Mouse (Mus musculus): ENCODE measurements around the gene Tlr3. TPM values are rescaled to one million over a fixed set of nuclear protein-coding genes. Genes with fewer than 3 reads are reported as not detected.

Tlr3 gene
- polyA plus RNA-seq (2017; shearing (Covaris generic)): 0.19 TPM

DNA sequence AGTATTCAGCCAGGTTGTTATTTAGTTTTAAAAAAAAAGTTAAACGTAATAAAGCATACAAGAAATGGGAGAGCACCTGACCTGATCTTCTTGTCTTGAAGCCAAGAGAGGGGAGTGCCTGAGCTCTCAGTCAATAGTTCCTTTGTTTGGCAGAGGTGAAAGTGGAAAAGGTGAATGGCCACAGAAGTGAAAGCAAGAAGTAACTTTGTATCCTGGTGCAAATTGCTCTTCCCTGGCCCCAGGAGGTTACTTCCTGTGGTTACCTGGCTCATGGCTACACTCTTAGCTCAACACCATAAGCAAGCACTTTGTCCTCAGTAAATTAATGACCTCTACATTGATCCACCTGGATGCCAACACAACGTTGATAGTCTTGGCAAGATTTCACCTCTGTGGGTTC is at the start of gene Tlr3:
Gene Tlr3 (minus strand): TSS at position 199 of the 400 bp plus-strand sequence.

DNA sequence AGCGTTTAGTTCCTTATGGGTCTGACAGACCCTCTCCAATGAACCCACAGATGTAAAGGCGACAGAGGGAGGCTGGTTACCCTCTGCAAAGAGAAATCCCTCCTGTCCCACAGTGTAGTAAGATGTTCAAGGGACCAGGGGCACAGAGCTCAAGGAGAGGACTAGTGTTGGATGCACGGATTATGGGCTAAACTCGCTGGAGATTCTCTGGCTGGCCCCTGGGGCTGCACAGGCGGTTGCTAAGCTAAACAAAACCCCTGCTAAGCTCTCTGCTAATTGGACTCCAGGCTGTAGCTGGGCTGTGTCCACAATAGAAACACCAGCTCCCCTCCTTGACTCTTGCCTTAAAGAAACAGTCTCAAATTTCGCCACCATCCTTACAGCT is 28.9 kb downstream of the Tlr3 start, which contains the start of gene Fam149a:
Gene Fam149a (minus strand): TSS at position 329 of the 385 bp plus-strand sequence.

Other genes starting within 250 kb of the Tlr3 start
- gene F11, start 149.0 kb downstream of the Tlr3 start, polyA plus RNA-seq (2017; shearing (Covaris generic)): not detected
- 0.16 TPM for gene Klkb1, start 116.2 kb downstream of the Tlr3 start, polyA plus RNA-seq (2017; shearing (Covaris generic))
- gene Gm45753, start 102.6 kb downstream of the Tlr3 start, polyA plus RNA-seq (2017; shearing (Covaris generic)): not detected
- 11.7 TPM for gene Cyp4v3, start 77.9 kb downstream of the Tlr3 start, polyA plus RNA-seq (2017; shearing (Covaris generic))
- gene Fam149a, start 28.8 kb downstream of the Tlr3 start, polyA plus RNA-seq (2017; shearing (Covaris generic)): 0.06 TPM
- 0.26 TPM for gene Sorbs2, start 96.7 kb upstream of the Tlr3 start, polyA plus RNA-seq (2017; shearing (Covaris generic))

Data from CD4-positive, CD25-positive, alpha-beta regulatory T cell (primary cell).